Mouse (Mus musculus) large intestine, adult 2 months (tissue): ENCODE measurements at regions not wholly inside any gene's neighbourhood (a gene's known extent, or its start where the extent isn't known, plus 50 kb on each side); places are given as distances from the start of the nearest gene placed in this dataset.

ENCODE experiments used
- DNase-seq: peaks from one replicate; pipeline ENCODE4 v3.0.0-alpha.2; 2012; ENCODE audit warnings: low read depth, low spot score
- WGBS: fragments of 180-500 bp; shearing (Covaris S2); methylation state at CpG from one replicate; pipeline ENCODE4 v1.1.7; 2018; 5-methylcytosine and 5-hydroxymethylcytosine counted together

GRCm38 (mm10) chr11:17694145-17694544 is 259.5 kb downstream of the Etaa1 start:
- 26% methylated on average over 2 of the region's 2 CpGs for WGBS
- no peak for DNase-seq

DNA sequence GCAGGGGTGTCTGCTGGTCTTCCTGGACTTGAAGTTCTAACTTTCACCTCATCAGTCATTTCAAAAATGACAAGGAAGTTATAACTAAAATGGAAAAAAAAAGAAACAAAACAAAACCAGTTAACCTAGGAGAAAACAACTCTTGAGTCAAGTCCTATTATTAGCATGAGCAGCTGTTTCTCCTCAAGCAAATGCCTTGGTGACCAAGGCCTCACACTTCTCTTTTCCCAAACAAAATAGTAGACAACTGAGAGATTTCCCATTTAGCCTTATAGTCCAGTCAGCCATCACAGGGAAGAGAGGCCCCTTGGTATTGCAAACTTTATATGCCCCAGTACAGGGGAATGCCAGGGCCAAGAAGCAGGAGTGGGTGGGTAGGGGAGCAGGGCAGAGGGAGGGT is 244.9 kb downstream of the Etaa1 start:
- DNase-seq: no peak

DNA sequence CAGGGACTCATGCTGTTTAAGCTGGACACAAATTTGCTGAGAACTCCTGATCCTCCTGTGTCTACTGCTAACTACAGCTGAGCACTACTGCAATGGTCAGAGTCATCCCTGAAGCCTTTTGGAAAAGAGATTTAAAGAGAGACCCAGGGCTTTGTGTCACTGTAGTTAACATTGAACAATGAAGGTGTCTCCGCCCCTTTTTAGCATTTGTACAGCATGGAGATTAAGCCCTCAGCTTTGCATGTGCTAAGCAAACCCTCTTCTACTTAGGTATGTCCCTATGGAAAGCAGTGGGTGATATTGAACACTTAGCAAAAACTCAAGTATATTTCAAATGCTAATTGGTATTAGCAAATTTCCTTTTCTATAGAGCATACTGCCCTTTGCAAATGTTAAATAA is 231.6 kb downstream of the Etaa1 start:
- WGBS: 89% methylated on average over 1 of the region's 1 CpGs
- DNase-seq: no peak

DNA sequence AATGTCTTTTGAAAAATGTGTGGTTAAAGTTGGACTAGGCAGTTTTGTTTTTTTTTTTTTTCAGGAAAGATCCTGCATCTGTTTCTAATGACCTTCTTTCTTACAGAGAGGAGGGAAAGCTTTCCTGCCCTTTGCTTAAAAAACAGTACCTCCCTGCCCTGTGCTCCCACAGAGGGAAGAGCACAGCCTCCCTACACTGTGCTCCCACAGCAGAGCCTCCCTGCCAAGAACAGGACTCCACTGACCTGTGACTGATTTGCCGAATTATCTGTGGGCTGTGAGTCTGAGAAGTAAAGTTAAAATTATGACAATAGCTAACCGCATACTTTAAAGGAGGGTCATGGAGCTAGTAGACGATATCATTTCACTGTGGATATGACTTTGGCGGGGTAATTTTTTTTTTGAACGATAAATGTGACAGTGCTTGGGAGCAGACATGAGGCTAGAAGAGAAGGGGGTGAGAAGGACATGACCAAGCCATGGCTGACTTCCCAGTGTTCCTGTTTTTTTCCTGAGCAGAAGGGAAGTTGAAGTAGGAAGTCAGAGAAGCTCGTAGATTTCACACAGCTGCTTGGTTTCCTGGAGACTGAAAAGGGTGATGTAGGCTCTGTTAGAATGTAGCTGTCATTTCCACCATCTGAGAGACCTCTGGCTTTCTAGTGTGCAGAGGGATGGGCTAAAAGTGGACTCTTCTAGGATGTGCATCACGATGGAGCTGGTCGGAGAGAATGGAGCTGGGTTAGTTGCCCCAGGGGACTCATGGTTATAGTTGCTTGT is 226.2 kb downstream of the Etaa1 start:
- WGBS: 46% methylated on average over 8 of the region's 8 CpGs
- peak; percentile 4 for DNase-seq

- 78% methylated on average over 4 of the region's 4 CpGs for WGBS
- no peak for DNase-seq
Measured at GRCm38 (mm10) chr11:17733075-17733474, 220.6 kb downstream of the Etaa1 start.

- WGBS: 77% methylated on average over 2 of the region's 2 CpGs
- DNase-seq: no peak
Measured at GRCm38 (mm10) chr11:17734519-17734918, 219.2 kb downstream of the Etaa1 start.

DNA sequence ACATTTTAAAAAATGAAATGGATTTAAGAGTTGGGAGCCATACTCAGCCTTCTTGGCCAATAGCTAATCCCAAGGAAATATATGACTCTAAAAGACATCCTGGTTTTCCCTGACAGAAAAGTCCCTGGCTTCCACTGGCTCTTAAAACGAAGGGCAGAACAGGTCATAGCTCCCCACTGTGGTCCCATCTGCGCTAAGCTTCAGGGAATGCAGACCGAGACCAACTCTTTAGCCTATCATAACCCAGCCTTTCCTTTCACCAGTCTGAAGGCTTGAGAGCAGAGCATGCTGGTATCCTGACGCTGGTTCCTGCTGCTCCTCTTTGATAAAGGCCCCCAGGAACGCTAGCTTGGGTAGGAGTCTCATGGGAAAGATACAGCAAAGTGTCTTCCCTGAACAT is 214.8 kb downstream of the Etaa1 start:
- 77% methylated on average over 5 of the region's 5 CpGs for WGBS
- DNase-seq: no peak

GRCm38 (mm10) chr11:17743821-17744220 is 209.9 kb downstream of the Etaa1 start:
- WGBS: 98% methylated on average over 1 of the region's 1 CpGs

DNA sequence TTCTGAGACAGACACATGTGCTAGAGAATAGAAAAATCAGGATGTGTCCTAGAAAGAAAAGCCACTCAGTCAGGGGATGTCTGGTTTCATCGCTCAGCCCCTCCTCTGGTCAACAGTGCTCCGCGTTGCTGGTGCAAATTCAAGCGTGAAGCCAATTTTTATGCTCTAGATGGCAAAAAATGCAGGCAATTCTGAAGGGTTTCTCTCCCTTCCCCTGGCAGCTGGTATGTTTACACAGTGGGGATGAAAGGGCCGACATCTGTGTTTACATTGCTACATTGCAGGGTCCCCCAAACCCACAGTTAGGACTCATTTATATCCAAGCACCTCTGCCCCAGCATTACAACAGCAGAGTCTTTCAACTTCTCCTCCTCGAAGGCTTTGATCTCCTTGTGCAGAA is 203.3 kb downstream of the Etaa1 start:
- 16% methylated on average over 6 of the region's 6 CpGs for WGBS
- no peak for DNase-seq

More at GRCm38 (mm10) chr11:17743821-17744220, 209.9 kb downstream of the Etaa1 start:
- no peak for DNase-seq

- DNase-seq: no peak
- 63% methylated on average over 2 of the region's 2 CpGs for WGBS
Measured at GRCm38 (mm10) chr11:17759224-17759623, 194.5 kb downstream of the Etaa1 start.

DNA sequence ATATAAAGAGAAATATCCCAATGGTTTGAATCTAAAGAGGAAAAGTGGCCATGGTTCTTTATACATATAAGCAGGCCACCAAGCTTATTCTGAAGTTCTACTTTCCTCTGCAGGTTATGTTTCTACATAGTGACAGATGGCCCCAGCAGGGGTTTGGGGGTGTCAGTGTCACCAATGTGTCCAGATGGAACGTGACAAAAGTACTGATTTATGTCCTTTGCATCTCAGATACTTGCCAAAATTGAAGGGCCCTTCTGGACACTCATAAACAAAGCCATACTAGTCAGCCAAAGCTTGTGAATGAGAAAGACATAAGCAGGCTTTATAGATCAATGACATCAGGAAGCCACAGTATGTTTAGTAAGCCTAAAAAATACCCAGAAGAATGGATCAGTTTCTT is 190.3 kb downstream of the Etaa1 start:
- 52% methylated on average over 1 of the region's 1 CpGs for WGBS
- no peak for DNase-seq

DNA sequence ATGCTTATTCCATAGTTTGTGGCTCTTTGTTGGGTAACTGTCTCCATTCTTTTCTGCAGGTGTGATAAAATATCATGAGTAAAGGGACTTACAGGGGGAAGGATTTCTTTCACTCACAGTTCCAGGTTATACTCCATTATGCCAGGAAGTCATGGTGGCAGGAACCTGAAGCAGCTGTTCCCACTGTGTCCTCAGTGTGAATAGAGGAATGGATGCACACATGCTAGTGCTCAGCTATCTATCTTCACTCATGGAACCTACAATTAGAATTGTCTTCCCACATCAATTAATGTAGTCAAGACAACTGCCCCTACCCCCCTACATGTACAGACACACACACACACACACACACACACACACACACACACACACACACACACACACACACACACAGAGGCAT is 189.5 kb downstream of the Etaa1 start:
- no peak for DNase-seq

DNA sequence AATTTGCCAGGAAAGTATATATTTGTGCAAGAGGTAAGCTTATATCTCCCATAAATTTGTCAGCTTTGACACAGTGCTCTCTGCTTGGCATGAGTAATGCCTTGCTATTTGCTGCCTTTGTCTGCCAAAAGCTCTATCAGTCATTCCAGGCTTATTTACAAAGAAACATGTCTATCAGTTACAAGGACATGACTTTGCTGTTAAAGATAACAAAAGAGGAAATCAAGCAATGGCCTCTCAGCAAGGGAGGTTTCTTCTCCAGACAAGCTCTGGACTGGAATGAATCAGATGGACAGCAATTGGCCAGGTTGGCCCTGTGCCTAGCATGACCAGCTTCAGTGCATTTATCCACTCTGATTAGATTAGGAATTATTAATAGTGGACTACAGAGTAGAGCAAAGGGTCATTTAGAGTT is 185.3 kb downstream of the Etaa1 start:
- DNase-seq: no peak

GRCm38 (mm10) chr11:17768837-17769466 is 184.7 kb downstream of the Etaa1 start:
- DNase-seq: no peak
- 40% methylated on average over 4 of the region's 4 CpGs for WGBS

- no peak for DNase-seq
Measured at GRCm38 (mm10) chr11:17797632-17798031, 156.0 kb downstream of the Etaa1 start.

DNA sequence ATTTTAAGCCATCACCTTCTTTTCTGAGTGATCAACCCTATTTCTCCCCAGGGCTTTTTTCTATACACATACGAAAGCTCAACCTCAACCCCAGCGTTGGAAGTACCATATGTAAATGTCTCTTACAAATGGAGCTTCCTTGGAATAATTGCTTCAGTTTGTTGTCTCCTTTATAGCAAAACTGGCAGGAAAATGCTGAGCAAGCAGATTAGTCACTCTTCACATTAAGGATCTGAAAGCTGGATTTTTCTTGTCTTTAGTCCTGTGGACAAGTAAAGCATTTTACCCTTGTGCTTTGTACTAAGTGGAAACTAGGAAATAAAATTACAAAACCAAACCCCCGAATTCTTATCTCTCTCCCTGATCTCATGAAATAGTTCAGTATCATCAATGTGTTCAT is 145.8 kb downstream of the Etaa1 start:
- WGBS: 80% methylated on average over 3 of the region's 3 CpGs

GRCm38 (mm10) chr11:17811829-17812559 is 141.7 kb downstream of the Etaa1 start:
- 38% methylated on average over 8 of the region's 8 CpGs for WGBS
- no peak for DNase-seq

More for the DNA sequence above, 145.8 kb downstream of the Etaa1 start:
- DNase-seq: no peak

DNA sequence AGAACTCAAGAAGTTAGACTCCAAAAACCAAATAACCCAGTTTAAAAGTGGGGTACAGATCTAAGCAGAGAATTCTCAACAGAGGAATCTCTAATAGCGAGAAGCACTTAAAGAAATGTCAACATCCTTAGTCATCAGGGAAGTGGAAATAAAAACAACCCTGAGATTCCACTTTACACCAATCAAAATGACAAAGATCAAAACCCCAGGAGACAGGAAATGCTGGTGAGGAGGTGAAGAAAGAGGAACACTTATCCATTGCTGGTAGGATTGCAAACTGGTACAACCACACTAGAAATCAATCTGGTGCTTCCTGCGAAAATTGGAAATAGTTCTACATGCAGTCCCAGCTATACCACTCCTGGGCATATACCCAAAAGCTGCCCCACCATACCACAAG is 111.0 kb downstream of the Etaa1 start:
- 57% methylated on average over 2 of the region's 2 CpGs for WGBS
- DNase-seq: no peak

DNA sequence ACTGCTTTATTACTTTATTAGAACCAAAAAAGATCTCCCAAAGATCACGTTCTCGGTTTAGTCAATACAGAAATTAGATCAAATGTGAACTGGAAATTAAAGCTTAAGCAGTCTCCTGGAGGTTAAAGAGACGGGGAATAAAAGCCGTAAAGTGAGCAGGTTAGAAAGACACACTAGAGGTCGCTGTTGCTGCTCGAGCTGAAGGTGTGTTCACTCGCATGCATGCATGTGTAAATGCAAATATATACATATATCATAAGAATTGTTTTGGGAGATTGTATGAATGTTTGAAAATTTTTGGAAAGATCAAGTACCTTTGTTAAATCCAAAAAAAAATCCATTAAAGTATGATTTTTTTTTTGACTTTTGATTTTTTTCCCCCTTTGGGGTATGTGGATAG is 101.3 kb downstream of the Etaa1 start:
- no peak for DNase-seq
- 42% methylated on average over 7 of the region's 7 CpGs for whole genome bisulfite sequencing

DNA sequence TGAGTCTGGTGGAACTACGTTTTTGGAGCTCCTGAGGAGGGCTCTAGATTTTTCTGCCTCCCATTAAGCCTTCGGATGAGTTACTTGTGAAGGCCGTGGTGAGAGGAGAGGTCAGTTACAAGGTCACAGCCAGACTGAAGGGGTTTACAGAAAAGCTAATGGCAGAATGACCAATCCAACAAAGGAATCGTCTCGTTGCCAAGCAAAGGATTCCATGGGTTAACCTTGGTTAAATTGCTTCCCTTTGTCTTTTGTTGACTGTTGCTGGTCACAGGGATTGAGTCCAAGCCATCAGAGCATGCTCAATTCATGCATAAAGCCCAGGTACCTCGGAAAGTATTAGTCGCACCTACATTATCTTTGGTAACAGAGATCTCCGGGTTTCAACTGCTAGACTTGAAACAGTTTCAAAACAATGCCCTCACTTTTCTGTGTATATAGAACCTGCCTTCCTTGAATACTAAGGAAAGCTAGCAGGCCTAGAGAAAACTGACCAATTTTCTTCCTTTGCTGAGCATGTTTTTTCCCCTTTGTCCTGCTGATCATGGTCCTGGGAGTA is 100.3 kb downstream of the Etaa1 start:
- WGBS: 82% methylated on average over 8 of the region's 8 CpGs

DNA sequence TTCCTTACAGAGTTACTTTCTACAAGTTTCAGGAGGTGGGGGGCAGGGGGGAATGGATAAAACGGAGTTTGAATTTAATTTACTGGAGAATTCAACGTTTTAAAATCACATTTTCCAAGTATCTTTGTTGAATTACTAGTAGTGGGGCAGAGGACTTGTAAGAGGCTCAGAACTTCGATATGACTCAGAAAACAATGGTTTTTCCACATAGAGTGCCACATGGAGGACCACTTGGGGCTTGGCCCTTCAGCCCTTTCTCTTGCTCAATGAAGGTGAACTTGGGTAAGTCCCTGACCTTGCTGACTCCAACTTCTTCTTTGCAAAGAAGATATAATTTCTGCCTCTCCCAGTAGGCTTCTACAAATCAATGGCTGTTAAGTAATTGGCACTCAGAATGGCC is 99.8 kb downstream of the Etaa1 start:
- 67% methylated on average over 3 of the region's 3 CpGs for WGBS
- DNase-seq: no peak

More for the DNA sequence above, 100.3 kb downstream of the Etaa1 start:
- no peak for DNase-seq
